Mouse (Mus musculus): ENCODE results near the gene Ppp2r3a. TPM values are rescaled to one million over a fixed set of nuclear protein-coding genes. Genes with fewer than 3 reads are reported as not detected.

The Ppp2r3a gene
- total RNA-seq, 2 experiments from 2014 or later: 15.4 to 17.7 TPM

Other genes starting within 250 kb of the Ppp2r3a start
- 10 to 100 TPM; 46.1 to 50.8 TPM for gene Pccb, start 216.9 kb downstream of the Ppp2r3a start, total RNA-seq (2021)
- gene Msl2, start 177.7 kb downstream of the Ppp2r3a start, total RNA-seq (2021): 10 to 100 TPM; 54.8 to 59.7 TPM